Mouse (Mus musculus): ENCODE data around the gene Shisal2a. TPM values are rescaled to one million over a fixed set of nuclear protein-coding genes. Genes with fewer than 3 reads are reported as not detected.
A peak's percentile ranks its signal among the peaks of the same experiment; 100 is the strongest.
"Not testable (repeated sequence)": the region's sequence is repeated elsewhere in the genome, so short reads cannot be mapped to it uniquely, and the experiment has no call there.

Shisal2a gene
- polyA plus RNA-seq, 1 experiment from 2014 or later, result 3.6 TPM

DNA sequence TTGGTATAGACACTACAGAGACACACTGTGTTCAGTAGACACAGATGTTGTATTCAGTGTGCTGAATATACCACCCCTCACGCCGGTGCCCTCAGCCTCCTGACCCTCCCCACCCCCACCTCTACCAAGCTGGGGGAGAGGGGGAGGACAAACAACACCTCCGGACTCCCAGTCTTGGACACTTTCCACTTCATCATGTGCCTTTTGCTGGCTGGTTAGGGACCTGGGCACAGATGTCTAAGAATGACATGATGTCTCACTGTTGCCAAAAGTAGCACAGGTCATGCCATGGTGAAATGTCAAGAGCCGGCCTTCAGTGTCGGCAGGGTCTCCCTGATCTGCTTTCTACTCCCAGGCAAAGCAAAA lies 19.1 kb downstream of the Shisal2a start:
- no peak overlapping the region for H3K4me2 ChIP-seq (ENCODE audit: low read length)
- 23% methylated on average over 5 of the region's 5 CpGs for WGBS
- no peaks in the 10 kb centered on the region for H3K36me3 ChIP-seq (ENCODE audit: control insufficient read depth, insufficient read depth, low read length)
- ATAC-seq (no peak), DNase-seq (ENCODE audit: low spot score) (no peak)
- no peak overlapping the region for H3K4me3 ChIP-seq (ENCODE audit: low read depth, low read length)
- H3K27me3 ChIP-seq (replicated peaks; ENCODE audit: control insufficient read depth, insufficient read depth, low read length), result no peaks in the 10 kb centered on the region
- H3K9ac ChIP-seq (ENCODE audit: low read length), result no peak overlapping the region
- H3K27ac ChIP-seq (ENCODE audit: low read depth, low read length), result 0 out of 2 replicates have a peak overlapping the region, but pooled peaks have one; percentile 79
- peaks cover 36% of the 10 kb centered on the region for H3K4me1 ChIP-seq (ENCODE audit: control insufficient read depth, insufficient read depth, low read length)
- no peaks in the 10 kb centered on the region for H3K9me3 ChIP-seq (replicated peaks; ENCODE audit: control insufficient read depth, low read length)

DNA sequence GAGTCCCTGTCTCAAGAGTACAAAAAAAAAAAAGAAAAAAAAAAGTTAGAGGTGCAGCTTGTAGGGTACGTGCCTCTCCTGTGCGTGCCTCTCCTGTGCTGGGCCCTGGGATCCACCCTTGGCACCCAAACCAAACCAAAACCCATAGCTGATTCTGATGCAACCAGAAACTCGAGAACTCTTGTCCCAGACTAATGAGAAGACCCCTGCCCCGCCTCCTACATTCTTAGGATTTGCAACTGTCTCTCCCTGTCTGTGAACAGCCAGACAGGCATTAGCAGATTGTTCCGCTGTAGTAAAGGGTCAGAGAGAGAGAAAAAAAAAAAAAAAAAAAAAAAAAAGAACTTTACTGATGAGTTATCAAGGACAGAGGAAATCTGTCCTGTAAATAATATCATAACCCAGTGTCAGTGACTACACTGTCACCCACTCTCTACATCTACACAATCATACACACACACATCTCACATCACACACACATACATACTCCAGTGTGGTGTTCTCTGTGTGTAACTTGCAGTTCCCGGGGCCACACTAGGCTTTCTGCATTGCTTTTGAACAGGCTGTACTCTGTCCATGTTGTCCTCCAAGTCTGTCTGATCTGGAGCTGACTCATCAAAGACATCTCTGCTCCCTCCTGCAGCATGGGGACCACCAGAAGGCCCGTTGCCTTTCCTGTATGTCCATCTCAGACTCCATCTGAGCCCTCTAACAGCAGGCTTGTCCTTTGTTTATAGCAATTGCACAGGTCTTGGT lies 19.6 kb downstream of the Shisal2a start:
- Histone ChIP-seq H3K36me3 (ENCODE audit: control insufficient read depth, insufficient read depth, low read length) (no peaks in the 10 kb centered on the region), H3K27ac (ENCODE audit: low read depth, low read length) (peak overlapping the region; percentile 79; the same call in 1 of the 2 replicates), H3K4me3 (ENCODE audit: low read depth, low read length) (no peak overlapping the region), H3K9me3 (replicated peaks; ENCODE audit: control insufficient read depth, low read length) (no peaks in the 10 kb centered on the region), H3K27me3 (replicated peaks; ENCODE audit: control insufficient read depth, insufficient read depth, low read length) (no peaks in the 10 kb centered on the region), H3K9ac (ENCODE audit: low read length) (no peak overlapping the region), H3K4me2 (ENCODE audit: low read length) (peak overlapping the region; percentile 36; the same call in 1 of the 2 replicates), H3K4me1 (ENCODE audit: control insufficient read depth, insufficient read depth, low read length) (peaks cover 39% of the 10 kb centered on the region)
- no peak for DNase-seq (ENCODE audit: low spot score)
- no peak for ATAC-seq
- WGBS, result 13% methylated on average over 7 of the region's 7 CpGs

DNA sequence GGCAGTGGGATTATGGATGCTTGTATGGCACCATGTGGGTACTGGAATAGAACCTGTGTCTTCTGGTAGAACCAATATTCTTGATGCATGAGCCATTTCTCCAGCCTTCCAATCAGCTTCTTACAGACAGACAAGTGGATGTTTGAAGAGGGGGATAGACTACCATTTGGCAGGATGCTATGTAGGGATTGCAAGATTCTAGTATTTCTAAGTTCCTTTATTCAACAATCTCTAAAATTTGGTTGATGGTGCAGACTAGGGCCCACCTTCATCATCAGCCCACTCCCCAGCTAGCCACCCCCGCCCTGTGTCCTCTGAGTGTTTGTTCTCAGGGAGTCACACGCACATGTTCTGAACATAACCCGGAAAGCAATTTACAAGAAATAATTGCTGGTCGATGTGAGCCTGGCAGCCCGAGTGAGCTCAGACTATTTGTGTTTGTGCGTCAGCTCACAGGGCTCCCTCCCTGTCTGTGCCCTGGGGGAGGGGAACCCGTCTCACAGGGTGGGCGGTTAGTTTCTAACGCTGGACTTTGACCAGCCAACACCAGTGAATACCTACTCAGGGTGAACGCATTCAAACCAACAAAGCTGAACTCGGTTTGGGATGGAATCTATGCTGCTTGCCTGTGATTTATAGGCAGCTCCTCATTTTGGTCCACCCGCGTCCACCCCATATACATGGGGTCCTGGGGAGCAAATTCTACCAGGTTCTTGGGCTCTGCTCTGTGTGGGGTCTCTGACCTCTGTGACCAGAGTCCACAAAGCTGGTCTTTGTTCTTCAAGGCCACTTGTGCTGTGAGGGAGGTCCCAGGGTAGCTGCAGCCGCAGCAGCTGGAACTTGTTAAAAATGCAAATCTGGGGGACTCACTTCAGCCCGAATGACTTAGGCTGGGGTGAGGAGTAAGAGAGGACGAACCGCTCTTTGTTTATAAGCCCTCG lies 20.6 kb downstream of the Shisal2a start:
- ATAC-seq (peak; percentile 42), DNase-seq (ENCODE audit: low spot score) (peak; percentile 71)
- Histone ChIP-seq H3K9ac (ENCODE audit: low read length) (peak overlapping the region; percentile 25), H3K27me3 (replicated peaks; ENCODE audit: control insufficient read depth, insufficient read depth, low read length) (no peaks in the 10 kb centered on the region), H3K4me3 (ENCODE audit: low read depth, low read length) (no peak overlapping the region), H3K4me2 (ENCODE audit: low read length) (peak overlapping the region; percentile 36), H3K36me3 (ENCODE audit: control insufficient read depth, insufficient read depth, low read length) (no peaks in the 10 kb centered on the region), H3K9me3 (replicated peaks; ENCODE audit: control insufficient read depth, low read length) (no peaks in the 10 kb centered on the region), H3K27ac (ENCODE audit: low read depth, low read length) (peak overlapping the region; percentile 79), H3K4me1 (ENCODE audit: control insufficient read depth, insufficient read depth, low read length) (peaks cover 43% of the 10 kb centered on the region)
- WGBS, result 3% methylated on average over 18 of the region's 18 CpGs

DNA sequence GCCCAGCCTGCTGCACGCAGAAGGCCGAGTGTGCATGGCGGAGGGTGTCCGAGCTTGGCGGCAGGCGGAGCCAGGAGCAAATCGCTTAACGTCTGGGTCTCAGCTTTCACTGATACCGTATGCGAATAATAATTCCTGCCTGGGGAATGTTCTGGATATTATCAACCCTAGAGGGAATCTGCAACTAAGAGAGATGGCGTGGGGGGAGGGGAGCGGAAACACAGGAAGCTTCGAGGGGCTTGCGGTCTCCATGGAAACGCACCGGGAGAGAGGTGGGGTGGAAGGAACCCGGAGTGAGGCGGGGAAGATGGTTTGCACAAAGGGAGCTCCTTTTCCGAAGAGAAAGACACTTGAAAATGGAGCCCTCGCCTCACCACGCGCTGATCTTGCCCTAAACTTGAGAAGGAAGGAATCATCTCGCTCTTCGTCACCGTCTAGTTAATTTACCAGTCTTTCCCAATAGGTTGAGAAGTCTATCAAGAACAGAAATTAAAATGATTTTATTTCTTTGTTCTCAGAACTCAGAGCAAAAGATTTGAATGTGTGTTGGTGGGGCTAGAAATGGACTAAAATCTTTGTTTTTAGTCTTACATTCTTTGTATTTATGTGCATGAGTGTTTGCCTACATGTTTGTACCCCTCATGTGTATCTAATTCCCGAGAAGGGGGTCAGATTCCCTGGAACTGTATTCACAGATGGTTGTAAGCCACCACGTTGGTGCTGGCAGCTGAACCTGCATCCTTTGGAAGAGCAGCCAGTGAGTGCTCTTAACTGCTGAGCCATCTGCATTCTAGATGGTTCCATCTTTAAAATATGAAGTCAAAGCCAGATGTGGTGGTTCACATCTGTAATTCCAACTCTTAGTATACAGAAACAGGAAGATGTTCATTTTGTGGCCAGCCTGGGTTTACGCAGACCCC lies 22.8 kb downstream of the Shisal2a start:
- DNase-seq (ENCODE audit: low spot score) (peak; percentile 98), ATAC-seq (peak; percentile 91)
- Histone ChIP-seq H3K9me3 (replicated peaks; ENCODE audit: control insufficient read depth, low read length) (no peaks in the 10 kb centered on the region), H3K9ac (ENCODE audit: low read length) (peak overlapping the region; percentile 51), H3K36me3 (ENCODE audit: control insufficient read depth, insufficient read depth, low read length) (no peaks in the 10 kb centered on the region), H3K27me3 (replicated peaks; ENCODE audit: control insufficient read depth, insufficient read depth, low read length) (no peaks in the 10 kb centered on the region), H3K4me2 (ENCODE audit: low read length) (peak overlapping the region; percentile 37), H3K4me3 (ENCODE audit: low read depth, low read length) (peak overlapping the region; percentile 5; the same call in 1 of the 2 replicates), H3K27ac (ENCODE audit: low read depth, low read length) (peak overlapping the region; percentile 92), H3K4me1 (ENCODE audit: control insufficient read depth, insufficient read depth, low read length) (peaks cover 43% of the 10 kb centered on the region)
- WGBS, result 5% methylated on average over 28 of the region's 28 CpGs

DNA sequence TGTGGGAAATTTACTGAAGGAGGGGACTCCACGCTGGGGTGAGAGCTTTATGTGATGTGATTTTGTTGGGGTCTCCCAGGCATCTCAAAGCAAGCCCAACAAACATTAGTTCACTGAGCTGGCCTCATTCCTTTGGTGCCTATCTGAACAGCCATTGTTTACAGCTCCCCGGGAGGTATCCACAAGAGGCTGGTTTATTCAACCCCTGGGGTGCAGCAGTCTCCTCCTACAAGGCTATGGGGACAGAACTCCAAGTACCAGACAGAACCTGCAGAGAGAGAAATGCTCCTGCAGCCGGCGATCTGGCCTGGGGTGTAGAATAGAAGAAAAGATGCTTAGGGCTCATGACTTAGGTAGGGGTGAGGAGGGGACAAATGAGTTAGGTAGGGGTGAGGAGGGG lies 24.7 kb downstream of the Shisal2a start:
- Histone ChIP-seq H3K4me1 (ENCODE audit: control insufficient read depth, insufficient read depth, low read length) (peaks cover 36% of the 10 kb centered on the region), H3K27ac (ENCODE audit: low read depth, low read length) (peak overlapping the region; percentile 92; the same call in 1 of the 2 replicates), H3K9me3 (replicated peaks; ENCODE audit: control insufficient read depth, low read length) (no peaks in the 10 kb centered on the region), H3K4me3 (ENCODE audit: low read depth, low read length) (no peak overlapping the region), H3K36me3 (ENCODE audit: control insufficient read depth, insufficient read depth, low read length) (no peaks in the 10 kb centered on the region), H3K27me3 (replicated peaks; ENCODE audit: control insufficient read depth, insufficient read depth, low read length) (no peaks in the 10 kb centered on the region), H3K4me2 (ENCODE audit: low read length) (no peak overlapping the region), H3K9ac (ENCODE audit: low read length) (no peak overlapping the region)
- 15% methylated on average over 4 of the region's 4 CpGs for WGBS
- DNase-seq (ENCODE audit: low spot score), result no peak
- no peak for ATAC-seq

DNA sequence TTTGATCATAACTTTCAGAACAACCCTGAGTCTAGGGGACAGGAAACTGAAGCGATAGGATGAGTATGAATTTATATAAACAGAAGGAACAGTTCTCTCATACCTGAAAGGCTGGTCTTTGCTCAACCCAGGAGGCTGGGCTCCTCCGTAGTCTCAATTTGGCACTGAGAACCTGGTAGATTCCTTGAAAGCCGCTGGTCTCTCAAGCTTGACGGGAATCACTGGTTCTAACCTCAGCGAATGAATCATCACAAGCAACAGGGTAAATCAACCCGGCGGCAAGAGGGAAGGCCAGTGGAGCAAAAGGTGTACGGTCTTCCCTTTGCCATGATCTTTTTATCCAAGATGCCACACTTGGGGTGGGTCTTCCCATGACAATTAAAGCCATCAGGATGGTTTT lies 25.7 kb downstream of the Shisal2a start:
- DNase-seq (ENCODE audit: low spot score), result no peak
- WGBS, result 96% methylated on average over 8 of the region's 8 CpGs
- no peak overlapping the region for H3K4me3 ChIP-seq (ENCODE audit: low read depth, low read length)
- no peaks in the 10 kb centered on the region for H3K9me3 ChIP-seq (replicated peaks; ENCODE audit: control insufficient read depth, low read length)
- H3K27ac ChIP-seq (ENCODE audit: low read depth, low read length), result no peak overlapping the region
- no peak overlapping the region for H3K9ac ChIP-seq (ENCODE audit: low read length)
- H3K4me2 ChIP-seq (ENCODE audit: low read length), result no peak overlapping the region
- no peak for ATAC-seq
- no peaks in the 10 kb centered on the region for H3K27me3 ChIP-seq (replicated peaks; ENCODE audit: control insufficient read depth, insufficient read depth, low read length)
- H3K36me3 ChIP-seq (ENCODE audit: control insufficient read depth, insufficient read depth, low read length), result no peaks in the 10 kb centered on the region
- H3K4me1 ChIP-seq (ENCODE audit: control insufficient read depth, insufficient read depth, low read length), result peaks cover 26% of the 10 kb centered on the region

DNA sequence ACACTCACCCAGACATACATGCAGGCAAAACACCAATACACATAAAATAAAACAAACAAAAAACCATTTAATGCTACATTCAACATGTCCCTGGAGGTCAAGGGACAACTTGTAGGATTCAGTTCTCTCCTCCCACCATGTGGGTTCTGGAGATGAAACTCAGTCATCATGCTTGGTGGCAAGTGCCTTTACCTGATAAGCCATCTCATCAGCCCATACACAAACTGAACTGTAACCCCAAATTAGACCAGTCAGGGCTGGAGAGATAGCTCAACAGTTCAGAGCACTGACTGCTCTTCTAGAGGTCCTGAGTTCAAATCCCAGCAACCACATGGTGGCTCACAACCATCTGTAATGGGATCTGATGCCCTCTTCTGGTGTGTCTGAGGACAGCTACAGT lies 29.6 kb downstream of the Shisal2a start:
- not testable (repeated sequence) for H3K4me2 ChIP-seq (ENCODE audit: low read length); H3K36me3 ChIP-seq (ENCODE audit: control insufficient read depth, insufficient read depth, low read length); DNase-seq (ENCODE audit: low spot score); H3K27ac ChIP-seq (ENCODE audit: low read depth, low read length); H3K9ac ChIP-seq (ENCODE audit: low read length); H3K27me3 ChIP-seq (replicated peaks; ENCODE audit: control insufficient read depth, insufficient read depth, low read length); H3K4me3 ChIP-seq (ENCODE audit: low read depth, low read length); H3K9me3 ChIP-seq (replicated peaks; ENCODE audit: control insufficient read depth, low read length); ATAC-seq
- H3K4me1 ChIP-seq (ENCODE audit: control insufficient read depth, insufficient read depth, low read length), result peaks cover 17% of the 10 kb centered on the region

DNA sequence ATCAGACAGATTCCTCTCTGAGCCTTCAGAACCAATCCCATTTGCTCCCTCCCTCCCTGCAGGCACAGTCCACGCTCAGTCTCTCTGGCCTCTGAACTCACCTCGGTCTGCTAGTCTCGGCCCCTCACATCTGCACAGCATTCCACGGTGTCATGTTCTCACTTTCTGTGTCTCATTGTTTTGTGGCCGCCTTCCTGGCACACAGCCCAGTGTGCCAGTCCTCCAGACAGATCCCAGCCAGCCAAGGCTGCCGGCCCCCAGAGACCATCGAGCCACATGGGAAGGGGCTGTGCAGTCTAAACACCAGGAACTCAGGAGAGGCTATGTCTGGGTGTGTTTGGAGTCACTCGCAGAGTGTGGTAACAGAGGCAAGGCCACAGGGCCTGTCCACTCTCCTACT lies 32.3 kb downstream of the Shisal2a start:
- ATAC-seq (peak; percentile 88), DNase-seq (ENCODE audit: low spot score) (peak; percentile 79)
- Histone ChIP-seq H3K4me3 (ENCODE audit: low read depth, low read length) (no peak overlapping the region), H3K4me1 (ENCODE audit: control insufficient read depth, insufficient read depth, low read length) (peaks cover 13% of the 10 kb centered on the region), H3K27me3 (replicated peaks; ENCODE audit: control insufficient read depth, insufficient read depth, low read length) (no peaks in the 10 kb centered on the region), H3K9me3 (replicated peaks; ENCODE audit: control insufficient read depth, low read length) (no peaks in the 10 kb centered on the region), H3K4me2 (ENCODE audit: low read length) (peak overlapping the region; percentile 1; the same call in 1 of the 2 replicates), H3K36me3 (ENCODE audit: control insufficient read depth, insufficient read depth, low read length) (no peaks in the 10 kb centered on the region), H3K27ac (ENCODE audit: low read depth, low read length) (peak overlapping the region; percentile 46), H3K9ac (ENCODE audit: low read length) (no peak overlapping the region; the same call in 1 of the 2 replicates)
- WGBS, result 3% methylated on average over 8 of the region's 8 CpGs

Data from forebrain, embryonic 14.5 days (tissue).